Mouse (Mus musculus) lung, postnatal 14 days (tissue): ENCODE measurements around the gene Mertk.

Source experiments
- DNase-seq: peaks from one replicate; pipeline ENCODE4 v3.0.0; 2021

Mertk gene

GRCm38 (mm10) chr2:128771048-128771447, 72.3 kb downstream of the Mertk start:
- no peak for DNase-seq

- no peak for DNase-seq
Measured at GRCm38 (mm10) chr2:128771750-128772338, 73.1 kb downstream of the Mertk start.

DNA sequence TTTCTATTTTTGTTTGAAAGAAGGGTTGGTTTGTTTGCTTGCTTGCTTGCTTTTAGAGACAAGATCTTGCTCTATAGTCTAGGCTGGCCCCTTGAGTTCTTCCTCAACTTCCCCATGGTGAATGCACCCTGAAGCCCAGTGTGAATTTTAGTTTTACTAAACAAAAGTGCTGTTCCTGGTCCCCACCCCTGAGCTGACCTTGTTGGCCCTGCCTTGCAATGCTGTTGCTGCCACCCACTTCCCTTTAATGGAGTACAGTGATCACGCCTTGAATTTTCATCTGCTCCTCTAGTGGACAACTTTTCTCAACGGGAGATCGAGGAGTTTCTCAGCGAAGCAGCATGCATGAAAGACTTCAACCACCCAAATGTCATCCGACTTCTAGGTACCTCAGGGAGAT, 83.5 kb downstream of the Mertk start:
- no peak for DNase-seq

- DNase-seq: no peak
Measured at GRCm38 (mm10) chr2:128783660-128784345, 85.0 kb downstream of the Mertk start.

- DNase-seq: no peak
Measured at GRCm38 (mm10) chr2:128784814-128785213, 86.1 kb downstream of the Mertk start.

GRCm38 (mm10) chr2:128786341-128786740, 87.6 kb downstream of the Mertk start:
- DNase-seq: no peak

GRCm38 (mm10) chr2:128786795-128787194, 88.0 kb downstream of the Mertk start:
- DNase-seq: no peak

- DNase-seq: no peak
Measured at GRCm38 (mm10) chr2:128787805-128788204, 89.0 kb downstream of the Mertk start.

DNA sequence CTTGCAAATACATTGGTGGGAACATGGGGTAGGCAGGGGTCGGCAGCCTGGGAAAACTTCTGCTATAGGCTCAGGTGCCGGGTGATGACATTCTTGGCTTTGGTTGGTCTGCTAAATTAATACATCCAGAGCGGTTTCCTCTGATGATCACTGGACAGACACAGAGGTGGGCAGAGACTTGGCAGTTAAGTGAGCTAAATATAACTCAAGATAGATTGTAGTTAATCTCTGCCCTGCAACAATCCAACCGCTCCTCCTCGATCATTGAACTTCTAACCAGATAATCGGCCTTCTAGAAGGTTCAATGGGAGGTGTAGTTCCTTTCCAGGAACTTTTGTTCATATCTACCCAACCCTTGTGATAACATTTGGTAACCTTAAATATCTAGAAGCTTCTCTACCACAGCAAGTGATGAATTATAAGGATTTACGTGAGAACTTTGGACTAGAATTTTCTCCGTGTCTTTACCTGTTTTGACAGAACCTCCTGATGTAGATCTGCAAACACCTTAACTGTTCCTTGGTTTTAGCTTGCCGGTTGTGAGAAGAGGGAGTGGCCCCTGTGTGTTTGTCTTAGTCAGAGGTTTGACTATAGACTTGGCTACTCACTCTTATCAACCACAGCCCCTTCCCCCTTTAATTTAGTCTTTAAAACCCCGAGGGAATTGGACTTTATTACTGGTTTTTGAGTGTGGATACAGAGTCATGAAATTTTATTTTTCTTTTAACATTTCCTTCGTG, 92.3 kb downstream of the Mertk start:
- DNase-seq: no peak

GRCm38 (mm10) chr2:128793958-128794357, 95.2 kb downstream of the Mertk start:
- DNase-seq: no peak

GRCm38 (mm10) chr2:128796463-128796862, 97.7 kb downstream of the Mertk start:
- DNase-seq: no peak

GRCm38 (mm10) chr2:128803441-128803840, 104.7 kb downstream of the Mertk start:
- DNase-seq: no peak

GRCm38 (mm10) chr2:128805341-128805740, 106.6 kb downstream of the Mertk start:
- no peak for DNase-seq

GRCm38 (mm10) chr2:128806561-128806960, 107.8 kb downstream of the Mertk start:
- DNase-seq: peak; percentile 10

DNA sequence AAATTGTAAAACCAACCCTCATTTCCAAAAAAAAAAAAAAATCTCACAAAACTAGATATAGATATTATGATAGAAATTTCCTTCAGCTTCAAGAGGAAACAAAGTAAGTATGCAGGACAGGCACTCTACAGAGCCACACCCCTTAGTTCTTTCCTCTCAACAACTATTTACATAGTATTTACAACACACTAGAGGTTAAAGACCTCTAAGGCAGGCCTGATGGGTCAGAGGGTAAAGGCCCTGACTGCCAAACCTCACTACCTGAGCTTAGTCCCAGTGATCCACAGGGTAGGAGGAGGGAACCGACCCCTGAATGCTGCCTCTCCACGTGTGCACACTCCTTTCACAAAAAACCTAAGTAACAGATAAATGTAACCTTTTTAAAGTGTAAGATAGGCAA, 114.0 kb downstream of the Mertk start:
- DNase-seq: no peak

- DNase-seq: no peak
Measured at GRCm38 (mm10) chr2:128816311-128816710, 117.6 kb downstream of the Mertk start.

DNA sequence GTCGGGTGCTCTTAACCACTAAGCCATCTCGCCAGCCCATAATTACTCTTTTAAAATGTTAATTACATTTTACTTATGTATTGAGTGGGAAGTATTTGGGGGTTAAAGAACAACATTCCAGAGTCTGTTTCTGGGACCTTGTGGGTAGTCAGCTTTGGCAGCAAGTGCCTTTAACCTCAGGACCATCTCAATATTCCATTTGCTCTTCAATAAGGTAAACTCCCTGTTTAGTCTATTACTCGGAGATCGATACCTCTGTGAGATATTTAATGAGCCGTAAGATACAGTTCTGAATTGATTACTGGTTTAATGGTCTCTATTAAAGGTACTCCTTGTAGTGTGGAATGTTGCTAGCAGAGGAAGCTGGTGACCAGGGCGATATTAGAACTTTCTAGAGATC, 118.2 kb downstream of the Mertk start:
- no peak for DNase-seq

DNA sequence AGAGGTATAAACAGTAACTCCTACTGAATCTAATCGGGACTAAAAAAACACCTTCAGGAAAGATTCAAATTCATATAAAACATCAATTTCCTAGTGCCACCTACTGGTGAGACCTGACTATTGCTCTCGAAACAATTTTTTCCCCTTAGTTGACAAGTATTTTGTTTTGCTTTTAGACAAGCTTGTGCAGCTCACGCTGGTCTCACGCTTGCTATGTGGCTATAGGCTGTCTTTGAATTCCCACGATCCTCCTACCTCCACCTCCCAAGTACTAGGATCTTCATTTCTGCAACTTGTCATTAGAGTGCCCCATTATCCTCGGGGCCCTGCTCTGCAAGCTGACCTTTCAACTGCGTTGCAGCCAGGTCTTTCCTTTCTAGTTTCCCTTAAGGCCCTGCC, 118.6 kb downstream of the Mertk start:
- DNase-seq: peak; percentile 72

DNA sequence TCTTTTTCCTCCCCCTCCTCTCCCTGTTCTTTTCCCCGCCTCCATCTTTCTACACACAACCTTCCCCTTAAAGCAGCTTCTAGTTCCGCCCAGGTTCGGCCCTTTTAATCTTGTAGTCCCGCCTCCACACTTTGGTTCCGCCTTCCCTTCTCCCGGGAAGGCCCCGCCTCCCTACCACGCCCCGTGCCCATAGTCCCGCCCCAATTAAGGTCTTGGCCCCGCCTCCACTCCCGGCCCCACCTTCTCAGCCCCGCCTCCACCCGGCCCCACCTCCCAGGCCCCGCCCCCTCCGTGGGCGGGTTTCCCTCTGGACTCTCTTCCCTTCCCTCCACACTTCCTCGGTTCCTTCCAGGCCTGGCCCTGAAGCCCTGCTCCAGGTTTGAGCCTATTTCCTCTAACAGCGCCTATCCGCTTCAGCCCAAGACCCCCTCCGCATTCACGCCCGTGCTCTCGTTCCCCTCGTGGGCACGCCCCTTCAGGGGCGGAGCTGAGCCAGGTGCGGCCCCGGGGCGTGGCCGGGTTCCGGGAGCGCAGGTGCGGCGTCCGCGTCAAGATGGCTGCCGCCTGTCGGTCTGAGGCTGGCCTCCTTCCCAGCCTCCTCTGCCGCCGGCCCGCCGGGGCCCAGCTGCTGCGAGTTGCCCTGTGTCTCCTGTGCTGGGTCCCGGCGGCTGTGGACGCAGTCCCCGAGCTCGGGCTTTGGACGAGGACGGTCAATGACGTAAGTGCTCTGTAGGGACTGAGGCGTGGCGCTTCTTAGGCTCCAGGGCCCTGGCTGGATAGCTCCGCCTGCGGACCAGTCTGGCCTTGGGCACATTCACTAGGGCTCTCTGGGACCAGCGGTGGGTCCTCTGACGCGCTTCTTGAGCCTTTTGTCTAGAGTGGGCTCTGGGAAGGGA, 119.3 kb downstream of the Mertk start, which contains the start of gene Tmem87b:
Gene Tmem87b (plus strand): TSS at position 333 of the 896 bp plus-strand sequence.
- DNase-seq: peak; percentile 98

- peak; percentile 34 for DNase-seq
Measured at GRCm38 (mm10) chr2:128818956-128819643, 120.3 kb downstream of the Mertk start.

- DNase-seq: no peak
Measured at GRCm38 (mm10) chr2:128820631-128821030, 121.9 kb downstream of the Mertk start.

DNA sequence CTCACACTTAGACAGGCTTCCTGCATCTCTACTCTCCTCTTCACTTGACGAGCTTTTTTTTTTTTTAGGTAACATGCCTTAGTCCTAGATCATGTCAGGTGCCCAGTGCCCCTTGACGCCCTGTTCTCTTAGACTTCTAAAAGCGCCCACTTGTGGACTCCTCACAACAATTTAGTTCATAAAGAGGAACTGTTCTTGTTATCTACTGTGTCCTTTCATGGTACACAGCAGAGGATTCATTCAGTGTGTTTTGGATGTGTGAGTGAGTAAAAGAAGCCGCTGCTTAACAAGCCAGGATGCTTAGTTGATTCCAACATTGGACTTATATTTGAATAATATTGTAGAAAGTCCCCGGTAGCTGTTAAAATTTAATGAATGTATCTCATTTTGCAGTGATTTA, 125.1 kb downstream of the Mertk start:
- DNase-seq: no peak
